Mouse (Mus musculus) spleen, postnatal 0 days (tissue): ENCODE measurements around the gene P2rx5. TPM values are rescaled to one million over a fixed set of nuclear protein-coding genes. Genes with fewer than 3 reads are reported as not detected.

Experiments
- polyA plus RNA-seq: library from polyadenylated mRNA; unstranded; fragments of >200 nt; fragmentation: Nextera tagmentation; extraction: Ambion mirVana; gene quantifications from 2 replicates; pipeline ENCODE4 v1.2.1, GENCODE M21; 2015

Gene P2rx5
- polyA plus RNA-seq, result 0.05 and 0.08 TPM in 2 replicates

DNA sequence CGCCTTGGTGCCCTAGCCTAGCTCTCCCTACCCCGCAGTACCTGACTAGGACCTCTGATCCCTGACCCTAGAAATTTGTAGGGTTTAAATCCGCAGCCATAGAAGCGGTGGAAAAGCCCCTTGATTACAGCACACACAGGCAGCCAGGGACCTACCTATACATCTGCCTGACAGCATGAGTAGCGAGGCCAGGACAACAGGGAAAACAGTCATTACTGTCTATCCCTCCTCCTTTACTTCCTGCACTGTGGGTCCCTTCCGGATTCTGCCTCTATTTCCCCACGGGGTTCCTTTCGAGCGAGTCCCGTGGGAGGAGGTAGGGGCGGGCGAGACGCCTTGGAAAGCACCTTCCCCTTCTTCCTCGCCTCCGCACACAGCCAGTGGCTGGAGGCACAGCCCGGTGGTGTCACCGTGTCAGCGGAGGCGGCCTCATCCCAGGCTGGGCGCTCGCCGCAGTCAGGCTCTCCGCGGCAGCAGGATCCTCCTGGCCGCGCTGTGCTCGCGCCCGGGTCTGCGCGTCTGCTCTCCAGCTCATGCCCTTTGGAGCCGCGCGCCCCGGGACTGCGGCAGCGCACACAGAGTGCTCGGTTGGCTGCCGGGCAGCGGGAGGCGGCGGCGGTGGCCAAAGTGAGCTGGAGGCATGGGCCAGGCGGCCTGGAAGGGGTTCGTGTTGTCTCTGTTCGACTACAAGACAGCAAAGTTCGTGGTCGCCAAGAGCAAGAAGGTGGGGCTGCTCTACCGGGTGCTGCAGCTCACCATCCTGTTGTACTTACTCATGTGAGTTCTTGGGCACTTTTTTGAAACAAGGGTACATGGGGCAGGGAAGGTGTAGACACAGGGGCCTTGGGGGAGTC is at the start of gene P2rx5:
P2rx5 (plus strand) TSS at position 465 of the 854 bp plus-strand sequence.

DNA sequence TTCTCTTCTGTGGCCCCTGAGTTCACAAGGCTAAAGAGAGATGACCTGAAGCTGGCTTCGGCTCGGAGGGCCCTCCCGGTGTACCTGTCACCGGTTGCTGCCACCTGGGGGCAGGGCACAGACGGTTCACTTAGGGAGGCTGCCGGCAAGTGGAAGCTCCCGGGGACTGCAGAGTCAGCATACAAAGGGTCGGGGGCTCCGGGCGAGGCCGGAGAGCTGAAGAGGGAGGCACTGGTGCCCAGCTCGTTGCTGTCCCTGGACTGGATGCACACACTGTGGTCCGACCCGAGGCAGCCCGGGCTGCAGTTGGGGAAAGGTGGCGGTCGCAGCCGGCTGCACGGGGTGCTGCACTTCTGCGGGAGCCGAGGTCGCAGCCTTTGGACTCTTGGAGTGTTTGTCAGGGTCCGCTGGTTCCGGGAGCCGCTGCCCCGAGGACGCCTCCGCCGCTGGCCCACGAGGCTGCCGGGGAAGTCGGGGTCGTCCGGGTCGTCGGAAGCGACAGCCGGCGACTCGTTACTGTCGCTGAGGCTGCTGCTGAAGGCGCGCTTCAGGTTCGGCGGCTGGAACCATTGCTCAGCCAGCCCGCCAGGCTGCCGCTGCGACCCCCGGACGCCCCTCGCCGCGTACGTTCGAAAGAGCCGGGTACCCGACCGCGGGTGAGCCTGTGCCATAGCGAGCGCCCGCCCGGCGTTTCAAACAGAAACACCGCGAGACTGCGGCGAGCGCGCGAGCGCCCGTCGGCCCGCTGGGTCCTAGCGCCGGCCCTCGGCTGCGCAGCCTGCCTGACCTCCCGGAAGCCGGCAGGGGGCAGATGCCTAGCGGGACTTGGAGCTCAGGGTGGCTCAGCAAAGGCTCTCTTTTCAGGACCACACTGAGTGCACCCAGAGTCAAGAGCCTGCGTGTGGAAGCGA is 22.4 kb upstream of the P2rx5 start, which contains the start of gene Haspin:
Haspin (minus strand) TSS at position 704 of the 911 bp plus-strand sequence.

DNA sequence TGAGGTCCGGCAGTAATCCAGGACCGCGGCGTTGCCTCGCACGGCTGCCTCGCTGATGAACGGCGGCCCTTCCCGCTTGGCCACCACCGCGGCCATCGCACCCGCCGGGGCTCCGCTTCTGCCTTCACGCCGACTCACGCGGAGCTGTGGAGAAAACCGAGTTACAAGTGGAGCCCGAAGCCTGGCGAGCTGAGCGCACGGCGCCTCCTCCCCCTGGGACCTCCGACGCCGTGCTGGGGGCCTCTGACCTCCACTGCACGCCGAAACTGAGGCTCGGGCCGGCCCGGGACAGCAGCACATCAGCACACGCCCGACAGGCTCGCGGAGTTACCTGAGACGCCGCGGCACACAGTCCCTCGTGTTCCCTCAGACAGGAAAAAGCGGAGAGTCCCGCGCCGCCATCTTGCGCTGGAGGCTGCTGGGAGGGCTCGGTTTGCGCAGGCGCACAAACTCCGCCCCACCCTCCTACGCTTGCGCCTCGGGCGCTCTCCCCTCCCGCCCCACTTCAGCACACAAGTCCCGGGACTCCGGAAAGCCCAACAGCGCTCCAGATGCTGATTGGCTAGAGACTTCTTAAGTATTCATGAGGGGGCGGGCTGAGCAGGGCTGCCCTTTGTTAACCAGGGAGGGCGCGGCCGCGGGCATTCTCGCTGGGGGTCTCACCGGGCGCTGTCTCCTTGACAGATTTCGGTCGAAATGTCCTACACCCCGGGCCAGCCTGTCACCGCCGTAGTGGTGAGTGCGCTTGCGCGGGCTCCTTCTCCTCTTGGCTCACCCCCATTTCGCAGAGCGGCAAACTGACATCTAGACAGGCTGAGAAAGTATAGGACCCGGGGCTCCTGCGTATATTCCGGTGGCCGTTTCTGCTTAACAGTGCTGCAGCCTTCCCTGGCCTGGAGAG is 16.6 kb downstream of the P2rx5 start, which contains the start of the genes Emc6 and Tax1bp3:
Emc6 (minus strand) TSS at position 430 of the 901 bp plus-strand sequence.
Tax1bp3 (plus strand) TSS at position 476 of the 901 bp plus-strand sequence.

DNA sequence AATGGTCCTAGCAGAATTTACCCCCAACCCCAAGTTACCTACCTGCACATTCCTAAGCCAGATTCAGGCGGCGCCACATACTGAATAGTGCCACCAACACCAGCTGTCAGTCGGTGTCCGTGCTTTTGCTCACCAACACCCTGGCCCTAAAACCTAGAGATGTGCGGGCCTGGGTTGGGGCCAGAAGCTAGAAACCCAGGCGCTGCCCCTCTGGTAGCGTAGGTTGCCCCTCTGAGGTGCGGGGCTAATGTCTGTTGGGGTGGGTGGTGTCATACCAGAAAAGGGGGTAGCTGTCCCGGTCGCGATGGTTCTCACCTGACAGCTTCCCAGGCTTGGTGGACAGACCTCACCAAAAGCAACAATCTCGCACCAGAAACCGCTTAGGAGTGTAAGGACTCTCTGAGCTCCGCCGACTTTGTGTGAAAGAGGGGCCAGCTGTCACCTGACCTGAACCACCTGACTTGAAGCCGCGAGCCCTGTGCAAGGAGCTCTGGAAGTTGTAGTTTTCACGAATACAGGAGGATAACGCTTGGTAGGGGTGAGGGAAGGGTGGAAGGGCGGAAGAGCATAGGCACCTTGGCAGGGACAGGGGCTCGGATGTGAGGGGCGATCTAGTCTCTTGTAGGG is 38.5 kb downstream of the P2rx5 start, which contains the start of gene Ctns:
Ctns (minus strand) TSS at position 440 of the 627 bp plus-strand sequence.

DNA sequence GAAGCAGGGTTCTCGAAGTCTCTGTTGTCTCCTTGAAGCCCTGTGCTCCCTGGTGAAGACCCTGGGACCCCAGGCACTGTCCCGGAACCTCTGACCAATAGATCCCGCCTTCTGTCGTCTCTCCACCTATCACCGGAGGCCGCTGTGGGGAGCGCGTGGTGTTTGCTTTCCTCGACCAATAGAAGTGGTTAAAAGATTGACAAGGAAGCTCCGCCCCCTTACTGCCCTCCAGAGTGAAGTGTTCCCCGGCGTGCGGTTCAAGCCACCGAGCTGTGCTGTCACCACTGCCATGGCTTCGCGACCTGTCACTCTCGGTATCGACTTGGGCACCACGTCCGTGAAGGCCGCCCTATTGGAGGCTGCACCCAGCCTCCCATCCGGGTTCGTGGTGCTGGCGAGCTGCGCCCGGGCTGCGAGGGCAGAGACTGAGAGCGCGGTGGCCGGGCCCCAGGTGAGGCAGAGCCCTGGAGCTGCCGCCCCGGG is 39.0 kb downstream of the P2rx5 start, which contains the start of gene Shpk:
Shpk (plus strand) TSS at position 231 of the 483 bp plus-strand sequence.

Other genes with a start within 250 kb of the P2rx5 start
- 17.9 and 24.8 TPM in 2 replicates for gene Atp2a3, start 199.3 kb upstream of the P2rx5 start, polyA plus RNA-seq
- 7.6 and 10.4 TPM in 2 replicates for gene P2rx1, start 161.3 kb upstream of the P2rx5 start, polyA plus RNA-seq
- 1.1 and 1.9 TPM in 2 replicates for gene Camkk1, start 141.4 kb upstream of the P2rx5 start, polyA plus RNA-seq
- 7.1 and 7.3 TPM in 2 replicates for gene Ncbp3, start 112.6 kb upstream of the P2rx5 start, polyA plus RNA-seq
- 0.23 and 0.34 TPM in 2 replicates for gene Itgae, start 69.8 kb upstream of the P2rx5 start, polyA plus RNA-seq
- 11.8 and 12.4 TPM in 2 replicates for gene Haspin, start 22.1 kb upstream of the P2rx5 start, polyA plus RNA-seq
- 91.9 and 97.3 TPM in 2 replicates for gene Emc6, start 16.6 kb downstream of the P2rx5 start, polyA plus RNA-seq
- 52.5 and 61.7 TPM in 2 replicates for gene Tax1bp3, start 16.7 kb downstream of the P2rx5 start, polyA plus RNA-seq
- 8.8 and 9.9 TPM in 2 replicates for gene Ctns, start 38.6 kb downstream of the P2rx5 start, polyA plus RNA-seq
- 1.9 and 2.0 TPM in 2 replicates for gene Shpk, start 39.0 kb downstream of the P2rx5 start, polyA plus RNA-seq
- 0.05 and 0.10 TPM in 2 replicates for gene Trpv1, start 73.9 kb downstream of the P2rx5 start, polyA plus RNA-seq
- 0.13 and 0.20 TPM in 2 replicates for gene Trpv3, start 107.0 kb downstream of the P2rx5 start, polyA plus RNA-seq
- 0.70 and 1.2 TPM in 2 replicates for gene Aspa, start 169.2 kb downstream of the P2rx5 start, polyA plus RNA-seq
- gene Gm49340, start 169.3 kb downstream of the P2rx5 start, polyA plus RNA-seq, result not detected in 2 replicates
- not detected in 2 replicates for gene Spata22, start 169.3 kb downstream of the P2rx5 start, polyA plus RNA-seq
- gene Olfr20, start 190.4 kb downstream of the P2rx5 start, polyA plus RNA-seq, result not detected in 2 replicates
- gene Olfr376, start 210.8 kb downstream of the P2rx5 start, polyA plus RNA-seq, result not detected in 2 replicates
- not detected in 2 replicates for gene Olfr1, start 239.2 kb downstream of the P2rx5 start, polyA plus RNA-seq